Mouse (Mus musculus) c-Kit-positive CD71-negative TER-119-negative erythroid progenitor cells, embryonic 14.5 days (primary cell): ENCODE measurements around the gene Epb41l2.

Experiments used
- DNase-seq: peaks from one replicate; pipeline ENCODE4 v3.0.0-alpha.2; 2013; ENCODE audit warnings: low read depth

The Epb41l2 gene

DNA sequence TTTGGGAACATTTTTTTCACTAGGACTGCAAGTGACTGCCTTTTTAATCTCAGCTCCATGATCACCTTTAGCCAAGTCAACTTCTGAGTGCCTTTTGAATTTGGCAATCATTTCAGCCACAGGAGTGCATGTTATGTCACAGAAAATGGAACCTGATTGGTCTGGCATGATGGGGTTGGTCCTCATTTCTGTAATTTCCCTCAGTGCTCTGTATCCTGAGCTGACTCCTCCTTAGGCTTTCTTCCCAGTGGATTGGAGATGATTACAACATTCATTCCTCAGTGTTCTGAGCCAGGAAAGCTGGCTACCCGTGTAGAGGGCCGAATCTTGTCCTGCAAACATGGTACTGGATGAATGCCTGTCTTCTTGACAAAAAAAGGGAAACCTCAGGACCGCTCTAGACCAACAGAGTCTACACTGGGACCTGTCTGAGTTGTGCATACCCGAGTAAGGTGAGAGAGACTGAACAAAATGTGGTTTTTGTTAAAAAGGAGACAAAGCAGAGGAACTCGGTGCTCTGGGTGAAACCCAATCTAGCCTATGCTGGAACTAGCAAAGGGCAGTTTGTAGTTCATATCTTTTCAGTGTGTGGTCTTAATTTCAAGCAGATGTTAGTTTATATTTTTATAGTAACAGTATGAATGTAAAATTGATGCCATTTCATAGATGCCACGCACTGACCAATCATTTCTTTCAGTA is 77.3 kb downstream of the Epb41l2 start:
- DNase-seq = no peak

DNA sequence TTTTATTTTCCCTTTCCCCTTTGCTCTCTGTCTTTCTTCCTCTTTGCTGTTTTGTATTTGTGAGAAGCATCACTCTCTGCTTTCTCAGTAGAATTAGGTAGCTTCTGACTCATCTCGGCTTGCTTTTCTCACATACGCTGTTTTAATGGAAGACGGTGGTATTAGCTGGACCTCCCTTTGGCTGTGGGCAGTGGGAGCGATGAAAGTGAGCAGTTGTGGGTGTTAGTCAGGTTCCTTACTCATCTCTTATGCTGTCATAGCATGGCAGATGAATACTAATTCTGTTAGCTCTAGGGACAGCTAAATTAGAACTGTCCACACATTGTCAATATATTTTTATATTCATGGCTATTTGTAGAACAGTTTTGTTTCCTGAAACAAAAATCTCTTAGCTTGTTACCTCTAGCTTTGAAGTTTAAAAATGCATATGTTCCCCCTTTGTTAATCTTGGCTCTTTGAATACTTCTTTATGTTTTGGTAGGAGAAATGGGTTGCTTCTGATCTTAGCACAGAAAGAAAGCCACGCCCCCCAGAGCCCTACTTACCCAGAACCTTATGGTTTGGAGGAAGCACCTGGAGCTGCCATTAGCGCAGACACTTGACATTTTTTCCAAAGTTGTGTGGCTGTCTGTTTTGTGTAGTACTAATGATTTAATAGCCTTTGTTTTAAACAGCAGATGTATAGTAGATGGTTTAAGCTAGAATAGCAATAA is 78.1 kb downstream of the Epb41l2 start:
- no peak for DNase-seq

DNA sequence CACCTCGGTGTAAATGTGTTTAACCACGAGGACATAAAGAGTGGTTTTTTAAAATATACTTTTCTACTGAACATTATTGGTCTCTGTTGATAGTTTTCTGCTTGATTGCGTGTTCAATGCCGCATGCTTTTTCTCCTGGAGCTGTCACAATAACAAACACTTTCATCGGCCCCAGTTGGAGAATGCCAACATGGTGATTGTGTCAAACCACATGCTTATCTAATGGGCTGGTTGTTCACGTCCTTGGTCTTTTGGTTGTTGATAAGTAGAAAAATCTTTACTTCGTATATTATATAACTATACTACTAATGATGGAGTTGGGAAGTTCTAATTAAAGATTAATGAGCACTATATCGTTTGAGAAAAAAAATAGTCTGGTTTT is 78.7 kb downstream of the Epb41l2 start:
- no peak for DNase-seq

DNA sequence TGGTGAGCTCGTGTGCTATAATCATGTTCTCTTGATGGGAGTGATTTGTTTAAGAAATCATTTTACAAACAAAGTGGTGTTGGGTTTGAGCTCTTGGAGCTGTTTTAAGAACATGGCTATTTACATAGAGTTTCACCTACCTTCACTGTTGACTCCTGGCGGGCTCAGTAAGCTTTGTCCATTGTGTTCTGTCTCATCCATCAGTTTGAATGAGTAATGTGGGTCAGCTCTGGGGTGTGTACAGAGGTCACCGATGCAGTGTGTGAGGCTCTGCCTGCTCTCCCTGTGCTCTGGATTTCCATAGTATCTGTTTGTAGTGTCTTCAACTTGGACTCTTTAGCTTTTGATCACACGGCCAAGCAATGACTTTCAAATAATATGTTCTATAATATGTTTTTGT is 79.6 kb downstream of the Epb41l2 start:
- DNase-seq = no peak

DNA sequence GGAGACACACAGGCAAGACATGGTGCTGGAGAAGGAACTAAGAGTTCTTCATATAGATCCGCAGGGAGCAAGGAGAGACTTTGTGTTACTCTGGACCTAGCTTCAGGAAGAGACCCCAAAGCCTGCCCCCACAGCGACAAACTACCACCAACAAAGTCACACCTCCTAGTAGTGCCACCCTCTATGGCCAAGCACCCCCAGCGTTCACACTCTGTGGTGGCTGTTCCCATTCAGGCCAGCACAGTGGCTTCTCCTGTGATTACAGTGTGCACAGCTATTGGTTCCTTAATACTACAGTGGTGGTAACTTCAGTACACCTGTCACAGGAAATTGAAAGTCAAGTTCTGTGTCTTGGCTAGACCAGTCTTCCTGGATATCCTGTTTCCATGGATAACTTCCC is 80.3 kb downstream of the Epb41l2 start:
- DNase-seq = no peak

DNA sequence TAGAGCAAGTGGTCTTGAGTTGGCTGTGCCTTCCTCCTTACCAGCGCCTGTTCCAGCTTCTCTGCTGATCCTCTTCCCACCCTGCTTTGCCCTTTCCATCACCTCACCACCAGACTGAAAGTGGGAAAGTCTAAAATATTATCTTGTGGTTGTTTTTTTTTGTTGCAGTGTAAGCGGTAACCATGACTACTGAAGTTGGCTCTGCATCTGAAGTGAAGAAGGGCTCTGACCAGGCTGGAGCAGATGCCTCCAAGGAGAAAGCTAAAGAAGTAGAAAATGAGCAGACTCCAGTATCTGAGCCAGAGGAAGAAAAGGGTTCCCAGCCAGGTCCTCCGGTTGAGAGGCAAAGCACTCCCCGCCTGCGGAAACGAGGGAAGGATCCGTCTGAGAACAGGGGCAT is 81.8 kb downstream of the Epb41l2 start:
- DNase-seq = no peak

DNA sequence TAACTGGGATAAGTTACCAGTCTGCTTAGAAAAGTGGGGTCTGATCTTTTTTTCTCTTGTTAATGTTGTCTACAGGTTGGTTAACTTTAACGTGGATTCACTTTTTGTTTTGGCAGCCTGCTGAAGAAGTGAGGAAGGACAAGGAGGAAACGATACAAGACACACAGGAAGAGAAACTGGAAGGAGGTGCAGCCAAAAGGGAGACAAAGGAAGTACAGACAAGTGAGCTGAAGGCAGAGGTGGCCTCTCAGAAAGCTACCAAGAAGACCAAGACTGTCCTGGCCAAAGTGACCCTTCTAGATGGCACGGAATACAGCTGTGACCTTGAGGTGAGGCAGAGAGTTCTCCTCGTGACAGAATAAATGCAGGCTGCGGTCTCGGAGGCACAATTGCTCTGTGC is 84.0 kb downstream of the Epb41l2 start:
- DNase-seq = no peak

DNA sequence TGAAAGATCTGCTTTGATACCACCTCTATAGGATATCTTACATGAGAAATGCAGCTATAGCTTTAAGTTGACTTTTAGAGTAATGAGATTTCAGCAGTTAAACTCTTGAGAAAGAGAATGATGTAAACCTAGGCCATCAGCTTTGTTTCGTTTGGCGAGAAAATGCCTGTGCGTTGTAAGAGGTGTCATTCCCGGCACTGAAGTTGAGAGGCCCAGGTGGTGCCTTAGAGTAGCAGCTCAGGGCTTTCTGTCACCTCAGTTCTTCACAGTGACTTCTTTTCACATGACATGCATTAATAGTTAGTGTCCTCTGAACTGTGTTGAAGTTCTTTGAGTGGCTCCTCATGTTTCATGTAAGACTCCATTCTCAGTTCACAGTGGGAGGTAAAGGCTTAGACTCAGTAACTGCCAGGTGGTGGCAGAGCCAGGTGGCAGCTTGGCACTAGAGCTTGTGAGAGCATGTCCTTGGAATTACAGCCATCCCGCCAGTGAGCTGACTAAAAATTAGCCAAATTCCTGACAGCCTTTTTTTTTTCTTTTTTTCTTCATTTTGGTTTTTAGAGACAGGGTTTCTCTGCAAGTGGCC is 84.7 kb downstream of the Epb41l2 start:
- DNase-seq = no peak

DNA sequence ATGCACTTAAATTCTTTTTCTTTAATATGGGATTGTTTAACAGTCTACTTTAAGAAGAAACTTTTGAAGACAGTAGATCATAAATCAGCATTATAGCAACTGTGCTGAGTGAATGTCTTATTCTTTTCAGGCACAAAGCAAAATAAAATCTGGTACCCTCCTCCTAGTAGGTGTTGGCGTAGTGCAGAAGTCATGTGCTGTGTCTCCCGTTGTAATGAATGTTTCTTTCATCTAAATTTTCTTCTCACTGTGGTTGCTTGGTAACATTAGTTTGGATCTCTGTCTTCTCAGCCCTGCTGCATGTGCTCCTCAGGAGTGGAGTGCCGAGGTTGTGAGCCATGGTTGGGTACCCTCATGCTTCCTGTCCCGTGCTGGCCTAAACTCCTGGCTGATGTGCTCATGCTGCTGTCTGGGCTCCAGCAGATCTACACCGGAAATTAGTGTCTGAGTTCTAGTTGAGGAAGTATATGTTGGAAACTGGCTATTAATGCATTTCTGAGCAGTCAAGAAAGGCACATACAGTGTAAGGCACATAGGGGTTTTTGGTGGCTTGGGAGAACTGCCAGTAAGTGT is 87.4 kb downstream of the Epb41l2 start:
- no peak for DNase-seq

DNA sequence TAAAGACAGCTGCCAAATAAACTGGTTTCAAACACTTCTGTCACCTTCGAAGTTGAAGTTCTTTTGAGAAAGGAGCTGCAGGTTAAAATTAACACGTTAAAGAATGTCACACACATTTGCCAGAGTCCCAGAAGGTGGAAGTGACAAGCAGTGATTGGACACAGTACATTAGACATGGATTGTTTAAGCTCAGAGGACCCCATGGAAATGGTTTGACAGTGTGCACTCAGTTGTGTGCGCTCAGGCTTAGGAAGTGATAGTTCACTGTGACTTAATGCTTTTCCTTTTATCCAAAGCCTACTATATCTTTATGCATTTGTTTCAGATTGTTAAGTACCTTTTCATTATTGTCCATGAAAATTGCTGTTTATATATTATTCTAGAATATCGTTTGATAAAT is 89.1 kb downstream of the Epb41l2 start:
- DNase-seq = no peak

DNA sequence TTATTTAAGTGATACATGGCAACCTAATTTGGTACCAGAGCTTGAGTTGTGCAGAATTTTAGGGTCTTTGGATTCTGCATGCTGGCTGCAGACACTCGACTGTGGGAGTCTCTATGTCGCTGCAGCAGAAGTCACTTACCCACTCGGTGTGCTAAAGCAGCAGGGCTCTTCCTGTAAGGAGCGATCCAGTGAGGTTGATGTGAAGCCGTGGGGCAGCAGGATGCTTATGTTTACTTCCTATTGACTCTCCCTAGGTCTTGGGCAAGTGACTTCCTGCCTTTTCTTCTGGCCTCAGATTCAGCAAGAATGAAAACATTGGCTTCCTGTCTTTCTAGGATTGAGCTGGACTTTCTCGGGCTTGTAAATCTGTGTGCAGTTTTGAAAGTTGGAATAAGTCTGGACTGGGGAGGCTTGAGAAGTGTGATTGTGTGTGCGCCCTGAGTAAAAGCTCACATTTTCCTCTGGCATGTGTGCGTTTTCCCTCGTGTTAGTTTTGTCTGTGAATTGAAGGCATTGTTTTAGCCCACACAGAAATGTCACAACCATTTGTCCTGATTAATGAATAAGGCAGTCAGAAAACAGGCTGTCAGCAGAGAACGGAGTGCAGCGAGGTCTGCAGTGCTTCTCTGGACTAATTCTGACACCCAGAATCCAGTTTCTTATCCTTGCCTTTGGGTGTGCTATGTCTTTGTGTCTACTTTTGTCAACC is 89.9 kb downstream of the Epb41l2 start:
- DNase-seq = no peak

DNA sequence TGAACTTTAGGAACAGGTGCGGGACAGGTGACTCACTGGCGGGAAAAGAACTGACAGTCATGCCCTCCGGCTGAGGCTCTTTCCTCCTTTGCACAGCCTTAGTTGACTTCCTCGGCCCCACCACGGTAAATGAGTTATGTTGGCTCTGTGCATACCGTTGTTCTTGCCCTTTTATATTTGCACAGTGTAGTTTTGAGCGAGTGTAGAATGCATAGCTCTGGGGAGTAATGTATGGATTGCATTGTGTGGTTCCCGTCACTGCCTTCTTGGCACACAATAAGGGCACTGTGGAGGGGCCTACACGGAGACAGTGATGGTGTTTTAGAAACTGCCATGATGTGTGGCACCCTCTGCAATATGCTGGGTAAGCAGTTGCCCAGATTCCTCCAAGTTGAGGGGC is 93.6 kb downstream of the Epb41l2 start:
- DNase-seq = no peak

DNA sequence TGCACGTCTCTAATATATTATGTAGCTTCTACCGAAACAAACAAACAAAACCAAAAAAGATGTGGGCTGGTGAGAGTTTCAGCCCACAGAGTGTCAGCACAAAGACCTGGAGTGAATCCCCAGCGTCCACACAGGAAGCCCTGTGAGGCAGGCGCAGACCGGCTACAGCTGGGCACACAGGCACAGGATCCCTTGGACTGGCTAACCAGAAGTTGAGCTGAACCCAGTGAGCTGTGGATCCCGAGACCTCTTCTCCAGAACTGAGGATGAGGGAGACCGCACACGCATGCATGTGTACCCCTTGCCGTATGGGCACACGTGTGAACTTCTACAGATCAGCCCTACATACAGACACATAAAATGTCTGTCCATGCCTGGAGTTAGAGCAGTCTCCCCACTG is 94.2 kb downstream of the Epb41l2 start:
- DNase-seq = no peak

DNA sequence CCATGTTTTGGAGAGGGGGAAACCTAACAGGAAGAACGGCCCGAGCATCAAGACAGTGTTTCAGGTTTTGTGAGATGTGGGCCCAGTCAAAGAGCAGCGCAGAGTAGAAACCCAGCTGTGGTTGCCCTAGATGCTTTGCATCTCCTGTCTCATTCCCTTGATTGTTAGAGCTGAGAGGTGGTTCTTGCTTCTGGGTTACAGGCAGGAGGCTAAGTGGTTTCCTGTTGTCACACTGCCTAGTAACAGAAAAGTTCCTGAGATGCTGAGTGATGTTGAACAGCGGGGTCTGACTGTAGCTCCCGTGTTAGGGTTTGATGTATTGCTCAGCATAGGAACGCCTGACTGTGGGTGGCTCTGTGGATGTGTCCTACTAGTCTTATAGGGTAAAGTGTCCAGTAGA is 97.5 kb downstream of the Epb41l2 start:
- DNase-seq = no peak

DNA sequence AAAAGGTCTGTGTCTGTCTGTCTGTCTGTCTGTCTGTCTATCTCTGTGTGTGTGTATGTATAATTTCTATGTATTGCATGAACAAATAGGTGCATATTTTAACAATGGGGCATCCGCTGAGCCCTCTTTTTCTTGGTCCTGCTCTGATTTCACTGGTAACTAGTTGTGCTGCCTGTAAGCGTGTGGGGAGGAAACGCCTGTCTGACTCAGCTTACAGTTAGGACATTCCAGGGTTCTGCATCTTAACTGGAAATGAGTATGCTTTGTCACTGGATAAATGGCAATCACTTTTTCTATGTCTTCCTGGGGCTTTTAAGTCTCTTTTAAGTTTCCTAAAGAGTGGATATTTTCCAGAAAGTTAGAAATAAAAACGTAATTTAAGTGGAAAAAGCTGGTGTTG is 98.4 kb downstream of the Epb41l2 start:
- DNase-seq = no peak

DNA sequence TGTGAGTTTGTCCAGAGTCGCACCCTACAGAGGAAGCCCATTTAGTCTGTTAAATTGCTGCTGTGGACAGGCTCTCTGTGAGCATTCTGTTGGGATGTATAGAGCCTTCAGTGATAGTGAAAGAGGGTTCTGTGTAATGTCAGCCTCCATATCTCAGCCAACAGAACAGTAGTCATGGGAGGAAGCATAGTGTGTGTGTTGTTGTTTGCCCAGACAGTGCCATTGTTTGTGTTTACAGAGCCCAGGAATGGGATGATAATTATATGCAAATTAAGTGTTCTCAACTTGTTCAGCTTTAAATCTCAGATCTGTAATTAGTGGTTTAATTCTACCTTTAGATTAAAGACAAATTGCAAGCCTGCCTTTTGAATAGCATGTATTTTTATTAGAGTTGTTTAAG is 102.2 kb downstream of the Epb41l2 start:
- no peak for DNase-seq

DNA sequence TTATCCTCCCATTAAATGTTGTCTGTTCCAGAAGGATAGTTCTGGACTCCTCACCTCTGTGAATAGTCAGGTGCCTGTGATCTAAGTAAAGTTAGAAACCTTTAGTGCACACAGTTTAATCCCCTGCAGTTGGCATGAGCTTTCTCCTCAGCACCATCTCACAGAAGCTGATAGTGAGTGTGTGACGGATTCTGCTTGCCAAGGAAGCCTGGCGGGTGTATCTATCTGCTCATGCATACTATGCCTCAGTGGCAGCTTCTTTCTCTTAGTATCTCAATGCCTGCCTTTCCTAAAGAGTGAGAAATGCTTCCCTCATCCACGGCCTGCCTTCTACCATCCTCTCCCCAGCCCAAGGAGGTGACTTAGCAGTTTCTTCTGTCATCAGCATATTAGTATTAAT is 103.1 kb downstream of the Epb41l2 start:
- no peak for DNase-seq

DNA sequence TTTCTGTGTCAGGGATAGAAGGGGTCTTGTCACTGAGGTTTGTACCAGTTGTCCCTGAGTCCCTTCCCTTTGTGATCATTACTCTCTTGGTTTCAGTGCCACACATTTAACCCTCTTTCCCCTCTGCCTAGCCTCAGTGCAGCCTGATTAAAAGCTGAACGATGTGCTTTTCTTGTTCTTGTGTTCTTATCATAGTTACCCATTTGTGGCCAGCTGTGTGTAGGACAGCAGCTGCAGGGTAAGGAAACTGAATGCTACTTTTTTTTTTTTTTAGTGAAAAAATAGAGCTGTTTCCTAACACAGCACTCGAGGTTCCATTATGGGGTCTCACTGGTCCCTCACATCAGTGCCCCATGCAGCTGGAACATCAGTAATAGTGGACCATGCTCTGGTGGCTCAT is 106.9 kb downstream of the Epb41l2 start:
- DNase-seq = no peak

DNA sequence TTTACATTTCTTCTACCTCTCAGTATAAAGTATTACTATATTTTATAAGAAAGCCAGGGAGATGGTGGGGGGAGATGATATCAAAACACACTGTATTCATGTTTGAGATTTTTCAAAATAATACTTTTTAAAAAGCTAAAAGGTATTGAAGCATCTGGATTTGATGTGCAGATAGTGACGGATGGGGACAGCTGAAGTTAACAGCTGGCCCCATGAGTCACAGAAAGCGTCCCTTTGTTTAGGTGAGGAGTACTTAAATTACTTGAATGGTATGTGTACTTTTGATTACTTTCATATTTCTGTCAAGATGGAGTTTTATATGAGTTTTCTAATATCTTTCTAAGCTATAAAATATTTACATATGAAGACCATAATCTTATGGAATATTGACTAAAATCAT is 112.3 kb downstream of the Epb41l2 start:
- DNase-seq = no peak

DNA sequence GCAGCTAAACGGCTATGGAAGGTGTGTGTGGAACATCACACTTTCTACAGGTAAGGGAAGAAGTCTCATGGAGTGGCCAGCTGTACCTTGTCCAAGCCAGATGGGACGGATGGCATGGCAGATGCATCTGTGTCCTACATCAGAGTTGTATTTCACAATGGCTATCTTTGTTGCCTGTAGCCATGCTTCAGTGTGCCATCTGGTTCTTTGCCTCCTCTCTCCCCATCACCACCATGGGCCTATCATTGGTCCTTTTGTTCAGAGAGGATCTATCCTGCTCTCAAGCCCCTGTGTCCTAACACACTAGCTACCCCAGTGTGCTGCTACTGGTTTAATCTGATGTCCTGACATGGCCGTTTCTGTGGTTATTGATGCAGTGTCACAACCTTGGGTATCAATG is 120.1 kb downstream of the Epb41l2 start:
- no peak for DNase-seq

DNA sequence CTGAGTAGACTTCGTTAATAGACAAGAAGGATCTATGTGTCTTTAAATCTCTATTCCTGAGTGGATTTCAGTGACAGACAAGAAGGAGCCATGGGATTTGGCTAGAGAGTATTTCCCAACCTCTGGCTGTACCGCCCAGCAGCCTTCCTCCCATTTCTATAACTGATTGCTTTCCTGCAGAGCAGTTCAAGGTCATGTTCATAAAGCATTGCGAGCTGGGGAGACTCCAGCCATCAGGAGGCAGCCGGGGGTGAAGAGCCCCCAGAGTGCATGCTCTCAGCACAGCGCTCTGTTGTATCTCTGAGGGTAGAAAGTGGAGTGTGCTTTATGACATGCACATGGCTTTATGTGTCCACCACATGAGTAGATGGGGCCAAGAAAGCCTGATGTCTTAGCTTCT is 123.2 kb downstream of the Epb41l2 start:
- DNase-seq = no peak

DNA sequence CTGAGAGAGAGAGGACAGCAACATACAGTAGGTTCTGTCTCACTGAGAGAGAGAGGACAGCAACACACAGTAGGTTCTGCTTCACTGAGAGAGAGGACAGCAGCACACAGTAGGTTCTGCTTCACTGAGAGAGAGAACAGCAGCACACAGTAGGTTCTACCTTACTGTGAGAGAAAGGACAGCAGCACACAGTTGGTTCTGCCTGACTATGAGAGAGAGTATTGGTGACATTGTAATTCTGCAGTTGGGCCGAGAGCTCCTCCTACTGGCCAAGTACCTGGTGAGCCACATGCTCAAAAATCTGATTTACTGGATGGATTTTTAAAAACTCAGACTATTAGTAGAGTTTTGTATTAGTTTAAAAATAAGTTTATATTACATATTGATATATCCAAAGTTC is 128.9 kb downstream of the Epb41l2 start:
- DNase-seq = peak; percentile 40
